Mouse (Mus musculus) thymus, postnatal 36 days (tissue): Measurements from ENCODE around the gene Tex44.

Source experiments
- DNase-seq, 2 experiments: peaks; one replicate each; pipeline ENCODE4 v3.0.0; 2022; ENCODE audit warnings: mixed read lengths in 2 of 2

Gene Tex44

GRCm38 (mm10) chr1:86448272-86448671 lies 22.1 kb downstream of the Tex44 start:
- DNase-seq: no peak

GRCm38 (mm10) chr1:86449966-86450365 lies 23.8 kb downstream of the Tex44 start:
- DNase-seq: no peak

DNA sequence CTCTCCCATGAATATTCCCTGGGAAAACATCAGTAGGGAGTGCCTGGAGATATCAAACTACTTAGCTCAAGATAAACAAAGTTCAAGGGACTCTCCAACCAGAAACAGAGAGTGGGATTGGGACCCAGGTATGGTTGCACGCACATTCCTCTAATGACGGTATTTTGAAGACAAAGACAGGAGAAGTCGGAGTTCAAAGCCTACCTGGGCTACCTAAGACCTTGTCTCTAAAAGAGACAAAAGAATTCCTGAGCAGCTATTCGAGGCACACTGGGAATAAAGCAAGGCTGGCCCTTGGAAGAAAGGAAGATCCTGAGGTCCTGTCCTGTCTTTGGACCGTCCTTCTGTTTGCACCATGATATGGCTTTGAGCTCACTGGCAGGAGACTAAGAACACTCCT lies 26.6 kb downstream of the Tex44 start:
- DNase-seq: no peak

GRCm38 (mm10) chr1:86456892-86457581 lies 30.9 kb downstream of the Tex44 start:
- no peak for DNase-seq

DNA sequence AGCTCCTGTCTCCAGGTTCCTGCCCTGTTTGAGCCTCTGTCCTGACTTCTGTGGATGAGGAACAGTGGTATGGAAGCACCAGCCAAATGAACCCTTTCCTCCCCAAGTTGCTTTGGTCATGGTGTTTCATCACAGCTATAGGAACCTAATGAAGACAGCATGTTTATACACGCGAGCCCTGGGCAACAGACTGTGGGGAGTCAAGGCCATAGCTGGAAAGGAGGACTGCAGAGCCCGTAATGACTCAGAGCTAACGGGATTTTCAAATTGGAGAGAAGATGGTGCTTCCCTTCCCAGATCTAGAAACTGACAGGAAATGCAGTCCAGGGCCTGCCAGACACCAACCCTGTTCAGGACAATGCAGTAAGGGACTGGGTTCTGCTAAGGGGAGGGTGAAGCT lies 33.2 kb downstream of the Tex44 start:
- DNase-seq: no peak

DNA sequence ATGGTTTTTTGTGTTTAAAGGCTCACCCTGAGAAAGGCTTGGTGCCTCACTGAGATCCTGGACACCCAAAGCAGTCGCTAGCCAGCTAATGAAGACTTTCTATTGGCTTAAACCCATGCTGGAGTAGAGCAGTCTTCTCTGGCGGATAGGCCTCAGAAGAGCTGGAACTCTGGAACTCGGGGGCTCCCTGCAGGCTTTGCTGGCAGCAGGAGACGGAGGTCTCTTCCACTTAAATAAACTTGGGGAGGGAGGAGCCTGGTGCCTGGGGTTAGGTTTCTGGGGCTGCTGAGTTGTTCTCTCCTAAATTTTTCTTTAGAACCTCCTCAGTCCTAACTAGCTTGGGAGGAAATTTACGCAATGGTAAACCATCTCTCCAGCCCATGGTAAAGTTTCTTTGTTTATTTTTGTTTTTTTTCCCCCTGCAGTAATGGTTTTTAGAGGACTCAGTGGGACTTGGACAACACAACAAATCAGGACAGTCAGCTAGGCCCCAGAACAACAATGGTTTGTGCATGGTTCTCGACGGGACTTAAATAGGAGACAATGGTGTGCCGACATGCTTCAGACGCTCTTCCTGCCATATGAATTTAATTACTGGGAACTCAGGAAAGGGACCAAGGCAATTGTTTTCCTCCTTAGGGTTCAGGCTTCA lies 38.2 kb downstream of the Tex44 start:
- DNase-seq: no peak

- no peak for DNase-seq
Observed at GRCm38 (mm10) chr1:86464875-86465224, 38.7 kb downstream of the Tex44 start.

GRCm38 (mm10) chr1:86467416-86467815 lies 41.3 kb downstream of the Tex44 start:
- no peak for DNase-seq

DNA sequence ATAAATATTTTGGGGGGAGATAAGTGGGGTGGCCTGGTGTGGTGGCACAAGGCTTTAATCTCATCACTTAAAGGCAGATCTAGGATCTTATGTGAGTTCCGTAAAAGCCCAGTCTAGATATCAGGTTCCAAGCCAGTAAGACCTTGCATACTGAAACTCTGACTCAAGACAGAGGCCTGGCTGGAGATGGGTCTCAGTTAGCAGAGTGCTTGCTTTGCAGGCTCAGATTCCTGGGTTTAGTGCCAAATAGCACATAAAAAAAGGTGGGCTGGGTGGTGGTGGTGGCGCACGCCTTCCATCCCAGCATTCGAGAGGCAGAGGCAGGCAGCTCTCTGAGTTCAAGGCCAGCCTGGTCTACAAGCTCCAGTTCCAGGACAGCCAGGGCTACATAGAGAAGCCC lies 43.7 kb downstream of the Tex44 start:
- no peak for DNase-seq

DNA sequence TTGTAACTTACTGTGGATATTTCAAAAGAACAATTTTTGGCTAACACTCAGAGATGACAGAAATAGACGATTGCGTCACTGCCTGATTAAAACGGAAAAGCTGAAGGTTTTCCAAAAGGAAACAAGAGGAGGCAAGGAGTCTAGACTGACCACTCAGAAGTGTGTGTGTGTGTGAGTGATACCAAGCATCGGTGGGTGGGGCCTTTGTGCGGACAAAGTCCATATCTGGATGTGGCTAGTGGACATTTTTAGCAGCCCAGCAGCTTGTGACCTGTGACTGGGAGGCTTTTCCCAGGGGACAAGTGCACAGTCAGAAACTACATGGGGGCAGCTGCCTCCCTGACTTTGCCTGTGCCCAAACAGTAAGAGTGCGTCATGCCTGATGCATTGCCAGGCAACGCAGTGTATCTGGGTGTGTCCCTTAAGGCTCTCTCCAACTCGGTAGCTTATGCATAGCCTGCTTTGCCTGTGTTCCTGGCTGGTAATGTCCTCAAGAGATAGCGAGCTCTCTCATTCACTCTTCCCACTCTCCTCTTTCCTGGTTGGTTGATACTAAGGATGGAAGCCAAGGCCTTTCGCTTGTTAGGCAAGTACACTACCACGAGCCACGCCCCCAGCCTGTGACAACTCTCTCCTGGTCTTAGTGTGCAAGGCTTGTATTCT lies 44.5 kb downstream of the Tex44 start:
- DNase-seq: no peak

DNA sequence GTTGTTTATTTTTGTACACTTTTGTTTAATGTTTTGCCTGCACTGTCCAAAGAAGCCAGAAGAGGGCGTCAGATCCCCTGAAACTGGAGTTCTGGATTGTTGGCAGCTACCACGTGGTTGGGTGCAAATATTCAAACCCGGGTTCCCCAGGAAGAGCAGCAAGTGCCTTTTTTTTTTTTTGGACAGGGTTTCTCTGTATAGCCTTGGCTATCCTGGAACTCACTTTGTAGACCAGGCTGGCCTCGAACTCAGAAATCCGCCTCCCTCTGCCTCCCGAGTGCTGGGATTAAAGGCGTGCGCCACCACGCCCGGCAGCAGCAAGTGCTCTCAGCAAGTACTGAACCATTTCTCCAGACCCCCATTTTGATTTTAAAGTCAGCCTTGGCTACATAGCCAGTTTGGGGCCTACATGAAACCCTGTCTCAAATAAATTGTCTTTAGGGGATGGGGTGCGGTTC lies 45.4 kb downstream of the Tex44 start:
- DNase-seq: peak; percentile 32 to 34

DNA sequence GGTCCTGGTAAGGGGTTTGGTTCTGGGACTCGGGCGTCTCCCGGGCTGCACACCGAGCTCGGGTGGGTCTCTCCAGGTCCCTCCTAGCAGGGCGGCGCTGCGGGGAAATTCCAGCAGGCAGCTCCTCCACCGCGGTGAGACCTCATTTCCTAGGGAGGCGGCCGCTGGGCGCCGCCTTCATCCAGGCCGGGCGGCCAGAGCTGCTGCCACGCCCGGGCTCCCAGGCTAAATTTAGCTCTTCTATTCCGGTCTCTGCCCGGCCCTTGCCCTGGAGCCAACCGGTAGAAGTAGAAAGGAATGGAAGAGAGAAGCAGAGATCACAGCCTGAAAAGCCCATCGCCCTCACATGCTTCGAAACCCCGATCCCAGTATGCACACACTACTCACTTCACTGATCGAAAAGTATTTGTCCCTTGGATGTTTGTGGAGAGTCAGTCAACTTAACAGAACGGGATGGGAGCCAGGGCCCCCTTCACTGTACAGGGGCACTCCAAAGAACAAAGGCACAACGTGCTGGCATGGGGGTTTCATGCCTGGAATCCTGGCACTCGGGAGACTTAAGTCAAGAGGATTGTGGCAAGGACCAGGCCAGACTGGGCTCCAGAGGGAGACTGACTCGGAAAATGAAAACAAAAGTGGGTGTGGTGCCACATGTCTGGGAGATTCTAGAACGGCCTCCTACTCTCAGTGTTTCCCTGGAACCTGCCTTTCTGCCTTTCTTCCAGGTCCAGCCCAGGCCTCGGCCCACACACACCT lies 46.2 kb downstream of the Tex44 start:
- peak; percentile 23 to 38 for DNase-seq

GRCm38 (mm10) chr1:86473109-86473760 lies 47.1 kb downstream of the Tex44 start:
- no peak for DNase-seq
